Mouse (Mus musculus): ENCODE data around the gene Cacna2d3. TPM values are rescaled to one million over a fixed set of nuclear protein-coding genes. Genes with fewer than 3 reads are reported as not detected.
A peak's percentile ranks its signal among the peaks of the same experiment; 100 is the strongest.

Cacna2d3 gene
- total and polyA plus RNA-seq, 2 experiments from 2014 or later: 24.0 to 32.8 TPM

GRCm38 (mm10) chr14:29650591-29650990 is 71.1 kb downstream of the Cacna2d3 start:
- 38% methylated on average over 5 of the region's 5 CpGs for WGBS
- Histone ChIP-seq H3K4me2 (ENCODE audit: low read depth, low read length, poor library complexity, severe bottlenecking) (no peak overlapping the region), H3K4me3 (ENCODE audit: low read depth, low read length) (no peak overlapping the region), H3K4me1 (ENCODE audit: insufficient read depth, low read length) (no peaks in the 10 kb centered on the region), H3K27ac (ENCODE audit: low read depth, low read length) (no peak overlapping the region), H3K36me3 (ENCODE audit: insufficient read depth, low read length) (no peaks in the 10 kb centered on the region), H3K27me3 (ENCODE audit: insufficient read depth, low read length) (no peaks in the 10 kb centered on the region), H3K9ac (replicated peaks; ENCODE audit: low read length, poor library complexity, severe bottlenecking) (no peak overlapping the region), H3K9me3 (ENCODE audit: low read length) (no peaks in the 10 kb centered on the region)
- DNase-seq (ENCODE audit: low spot score) (no peak), ATAC-seq (ENCODE audit: low FRiP score) (no peak)
- TF ChIP-seq CTCF (IDR thresholded peaks at IDR 0.05): no peak

GRCm38 (mm10) chr14:29648721-29649120 is 72.9 kb downstream of the Cacna2d3 start:
- Histone ChIP-seq H3K4me1 (ENCODE audit: insufficient read depth, low read length) (no peaks in the 10 kb centered on the region), H3K27ac (ENCODE audit: low read depth, low read length) (no peak overlapping the region), H3K9me3 (ENCODE audit: low read length) (no peaks in the 10 kb centered on the region), H3K9ac (replicated peaks; ENCODE audit: low read length, poor library complexity, severe bottlenecking) (no peak overlapping the region), H3K4me3 (ENCODE audit: low read depth, low read length) (no peak overlapping the region), H3K4me2 (ENCODE audit: low read depth, low read length, poor library complexity, severe bottlenecking) (no peak overlapping the region), H3K27me3 (ENCODE audit: insufficient read depth, low read length) (no peaks in the 10 kb centered on the region), H3K36me3 (ENCODE audit: insufficient read depth, low read length) (no peaks in the 10 kb centered on the region)
- no peak for DNase-seq (ENCODE audit: low spot score)
- no peak for ATAC-seq (ENCODE audit: low FRiP score)
- no peak for TF ChIP-seq CTCF (IDR thresholded peaks at IDR 0.05)
- 46% methylated on average over 6 of the region's 6 CpGs for WGBS

- no peaks in the 10 kb centered on the region for H3K27me3 ChIP-seq (ENCODE audit: insufficient read depth, low read length)
- 56% methylated on average over 11 of the region's 11 CpGs for WGBS
- H3K27ac ChIP-seq (ENCODE audit: low read depth, low read length): no peak overlapping the region
- no peaks in the 10 kb centered on the region for H3K9me3 ChIP-seq (ENCODE audit: low read length)
- ATAC-seq (ENCODE audit: low FRiP score): no peak
- H3K36me3 ChIP-seq (ENCODE audit: insufficient read depth, low read length): no peaks in the 10 kb centered on the region
- no peak overlapping the region for H3K4me2 ChIP-seq (ENCODE audit: low read depth, low read length, poor library complexity, severe bottlenecking)
- TF ChIP-seq CTCF (IDR thresholded peaks at IDR 0.05): no peak
- H3K4me1 ChIP-seq (ENCODE audit: insufficient read depth, low read length): no peaks in the 10 kb centered on the region
- no peak for DNase-seq (ENCODE audit: low spot score)
- no peak overlapping the region for H3K4me3 ChIP-seq (ENCODE audit: low read depth, low read length)
- no peak overlapping the region for H3K9ac ChIP-seq (replicated peaks; ENCODE audit: low read length, poor library complexity, severe bottlenecking)
Observed at GRCm38 (mm10) chr14:29645421-29645820, 76.2 kb downstream of the Cacna2d3 start.

- Histone ChIP-seq H3K27ac (ENCODE audit: low read depth, low read length) (no peak overlapping the region), H3K9ac (replicated peaks; ENCODE audit: low read length, poor library complexity, severe bottlenecking) (no peak overlapping the region), H3K4me3 (ENCODE audit: low read depth, low read length) (no peak overlapping the region), H3K4me1 (ENCODE audit: insufficient read depth, low read length) (no peaks in the 10 kb centered on the region), H3K27me3 (ENCODE audit: insufficient read depth, low read length) (no peaks in the 10 kb centered on the region), H3K4me2 (ENCODE audit: low read depth, low read length, poor library complexity, severe bottlenecking) (no peak overlapping the region), H3K36me3 (ENCODE audit: insufficient read depth, low read length) (no peaks in the 10 kb centered on the region), H3K9me3 (ENCODE audit: low read length) (no peaks in the 10 kb centered on the region)
- 74% methylated on average over 4 of the region's 4 CpGs for WGBS
- DNase-seq (ENCODE audit: low spot score): no peak
- no peak for TF ChIP-seq CTCF (IDR thresholded peaks at IDR 0.05)
- ATAC-seq (ENCODE audit: low FRiP score): no peak
Observed at GRCm38 (mm10) chr14:29643217-29643616, 78.4 kb downstream of the Cacna2d3 start.

- ATAC-seq (ENCODE audit: low FRiP score) (no peak), DNase-seq (ENCODE audit: low spot score) (peak; percentile 76)
- no peaks in the 10 kb centered on the region for H3K4me1 ChIP-seq (ENCODE audit: insufficient read depth, low read length)
- no peaks in the 10 kb centered on the region for H3K9me3 ChIP-seq (ENCODE audit: low read length)
- no peak for TF ChIP-seq CTCF (IDR thresholded peaks at IDR 0.05)
- WGBS: 63% methylated on average over 3 of the region's 3 CpGs
- H3K27me3 ChIP-seq (ENCODE audit: insufficient read depth, low read length): no peaks in the 10 kb centered on the region
- no peak overlapping the region for H3K4me2 ChIP-seq (ENCODE audit: low read depth, low read length, poor library complexity, severe bottlenecking)
- H3K27ac ChIP-seq (ENCODE audit: low read depth, low read length): no peak overlapping the region
- no peaks in the 10 kb centered on the region for H3K36me3 ChIP-seq (ENCODE audit: insufficient read depth, low read length)
- no peak overlapping the region for H3K4me3 ChIP-seq (ENCODE audit: low read depth, low read length)
- H3K9ac ChIP-seq (replicated peaks; ENCODE audit: low read length, poor library complexity, severe bottlenecking): no peak overlapping the region
Observed at GRCm38 (mm10) chr14:29639266-29639665, 82.4 kb downstream of the Cacna2d3 start.

GRCm38 (mm10) chr14:29628213-29628612 is 93.5 kb downstream of the Cacna2d3 start:
- DNase-seq (ENCODE audit: low spot score) (no peak), ATAC-seq (ENCODE audit: low FRiP score) (no peak)

More at GRCm38 (mm10) chr14:29628213-29628612, 93.5 kb downstream of the Cacna2d3 start:
- Histone ChIP-seq H3K9ac (replicated peaks; ENCODE audit: low read length, poor library complexity, severe bottlenecking) (no peak overlapping the region), H3K36me3 (ENCODE audit: insufficient read depth, low read length) (no peaks in the 10 kb centered on the region), H3K27ac (ENCODE audit: low read depth, low read length) (no peak overlapping the region), H3K4me1 (ENCODE audit: insufficient read depth, low read length) (no peaks in the 10 kb centered on the region), H3K27me3 (ENCODE audit: insufficient read depth, low read length) (no peaks in the 10 kb centered on the region), H3K4me3 (ENCODE audit: low read depth, low read length) (no peak overlapping the region), H3K9me3 (ENCODE audit: low read length) (no peaks in the 10 kb centered on the region), H3K4me2 (ENCODE audit: low read depth, low read length, poor library complexity, severe bottlenecking) (no peak overlapping the region)
- no peak for TF ChIP-seq CTCF (IDR thresholded peaks at IDR 0.05)
- 73% methylated on average over 8 of the region's 8 CpGs for WGBS

Measured in midbrain, postnatal 0 days (tissue).